Mouse (Mus musculus): ENCODE data around the gene Tmem114.

The Tmem114 gene

DNA sequence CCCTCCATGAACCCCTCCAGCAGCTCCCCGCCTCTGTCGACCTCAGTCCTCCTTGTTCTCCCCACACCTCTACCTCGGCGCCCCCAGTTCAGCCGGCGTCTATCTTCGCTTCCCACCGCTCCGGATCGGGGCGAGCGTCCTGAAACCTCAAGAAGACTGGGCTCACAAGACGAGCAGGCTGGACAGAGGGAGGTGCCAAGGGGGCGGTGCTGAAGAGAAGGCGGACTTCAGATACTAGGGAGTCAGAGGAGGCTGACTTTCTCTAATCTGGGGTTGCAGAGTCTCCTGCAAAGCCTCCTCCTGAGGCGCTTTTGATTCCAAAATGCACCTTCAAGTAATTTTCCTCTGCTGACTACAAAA, at the start of gene Tmem114:
Tmem114 (minus strand) TSS at position 166 of the 360 bp plus-strand sequence.
- DNase-seq (ENCODE audit: low read depth, low spot score): no peak

DNA sequence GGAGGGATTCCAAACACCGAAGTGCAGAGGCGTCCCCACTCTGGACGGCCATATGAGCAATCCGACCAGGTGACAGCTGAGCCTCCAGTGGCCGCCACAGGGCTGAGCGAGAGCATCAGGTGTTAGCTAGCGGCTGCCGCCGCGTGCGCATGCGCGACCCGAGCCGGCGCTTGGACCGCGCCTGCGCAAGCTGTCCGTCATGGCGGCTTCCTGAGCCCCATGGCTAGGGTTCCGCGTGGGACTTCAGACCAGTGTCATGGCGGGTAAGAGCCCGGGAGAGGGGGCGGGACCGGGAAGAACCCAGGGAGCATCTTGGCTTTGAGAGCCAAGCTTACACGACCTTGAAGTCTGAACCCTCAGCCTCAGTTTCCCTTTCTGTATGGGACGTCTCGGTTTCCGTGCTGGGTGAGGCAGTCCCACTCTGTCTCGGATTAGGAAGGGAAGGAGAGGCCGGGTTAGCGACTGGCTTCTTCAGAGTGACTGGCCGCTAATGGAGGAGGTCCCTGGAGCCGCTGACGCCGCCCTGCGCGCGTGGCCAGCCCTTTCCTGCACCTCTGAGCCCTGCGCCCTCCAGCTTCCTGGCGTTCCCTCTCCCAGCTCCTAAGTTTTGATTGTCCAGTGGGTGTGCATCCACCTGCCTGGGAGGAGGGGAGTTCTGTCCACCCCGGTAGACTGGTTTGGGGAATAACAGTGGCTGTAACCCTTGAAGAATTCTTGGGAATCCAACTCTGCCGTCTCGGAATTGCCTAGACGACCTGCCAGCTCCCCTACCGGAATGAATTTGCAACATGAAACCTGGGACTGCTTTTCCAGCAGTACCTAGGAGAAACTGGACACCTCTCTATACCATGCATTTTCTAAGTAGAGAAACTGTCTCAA, 45.9 kb upstream of the Tmem114 start, which contains the start of gene Mettl22:
Mettl22 (plus strand) TSS at position 186 of the 879 bp plus-strand sequence.
- DNase-seq (ENCODE audit: low read depth, low spot score): peak; percentile 81

DNA sequence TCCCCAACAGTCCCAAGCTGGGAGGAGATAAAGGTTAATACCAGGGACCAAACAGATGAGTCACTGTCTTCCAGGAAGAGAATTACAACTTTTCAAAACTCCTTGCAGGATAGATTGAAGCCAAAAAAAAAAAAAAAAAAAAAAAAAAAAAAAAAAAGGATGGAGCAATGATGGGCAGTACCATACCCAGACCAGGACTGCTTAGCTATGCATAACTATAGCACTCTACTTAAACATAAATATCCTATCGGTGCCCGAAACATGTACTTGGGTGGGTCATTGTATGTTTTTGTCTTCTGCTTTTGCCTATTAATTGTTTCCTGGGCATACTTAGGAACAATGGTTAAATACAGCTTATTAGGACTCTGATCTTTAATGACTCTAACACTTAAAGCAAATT, 45.2 kb upstream of the Tmem114 start:
- no peak for DNase-seq (ENCODE audit: low read depth, low spot score)

DNA sequence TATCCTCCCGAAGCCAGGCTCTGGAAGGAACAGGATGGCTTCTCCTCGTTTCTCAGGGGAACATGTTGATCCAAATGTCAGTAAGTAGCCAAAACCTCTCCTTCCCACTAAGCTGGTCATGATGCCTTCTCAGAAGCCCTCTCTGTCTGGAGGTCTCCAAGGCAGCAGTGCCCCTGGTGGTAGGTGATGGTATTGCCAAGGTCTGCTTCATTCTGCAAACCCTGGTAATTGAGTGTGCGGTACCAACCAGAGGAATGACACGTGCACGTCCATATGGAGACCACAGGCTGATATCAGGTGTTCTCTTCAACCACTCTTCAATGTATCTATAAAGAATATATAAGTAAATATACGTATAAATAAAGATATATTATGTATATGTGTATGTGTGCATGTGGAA, 34.2 kb upstream of the Tmem114 start:
- peak; percentile 12 for DNase-seq (ENCODE audit: low read depth, low spot score)

DNA sequence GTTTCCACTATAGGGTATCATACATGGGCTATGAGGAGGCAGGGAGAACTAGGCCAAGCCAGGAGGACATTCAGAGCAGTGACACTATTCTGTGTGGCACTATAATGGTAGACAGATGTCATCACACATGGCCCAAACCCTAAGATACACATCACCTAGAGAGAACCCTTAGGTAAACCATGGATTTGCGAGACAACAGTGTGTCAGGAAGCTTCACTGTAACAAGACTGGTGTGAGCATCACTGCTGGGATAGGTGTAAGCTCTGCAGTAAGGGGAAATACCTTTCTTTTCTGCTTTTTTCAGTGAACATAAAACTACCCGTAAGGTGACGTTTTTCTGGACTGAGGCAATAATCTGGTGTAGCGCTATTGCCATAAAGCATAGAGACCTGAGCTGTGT, 33.5 kb upstream of the Tmem114 start:
- DNase-seq (ENCODE audit: low read depth, low spot score): no peak

DNA sequence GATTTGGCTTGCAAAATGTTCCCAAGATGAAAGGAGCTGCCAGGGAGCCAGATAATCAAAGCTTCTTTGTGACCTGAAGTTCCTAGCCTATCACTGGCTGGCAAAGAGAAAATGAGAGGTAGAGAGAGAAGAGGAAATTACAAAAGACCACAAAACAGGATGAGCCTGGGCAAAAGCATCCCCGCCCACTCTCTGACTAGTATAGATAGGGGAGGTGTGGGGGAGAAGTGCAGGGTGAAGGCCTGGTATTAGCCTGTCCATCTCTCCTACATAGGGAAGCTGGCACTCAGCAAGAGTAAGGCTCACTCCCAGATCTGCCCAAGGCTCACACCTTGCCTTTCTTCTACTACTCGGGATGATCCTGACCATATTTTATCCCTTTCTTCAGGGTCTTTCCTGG, 30.3 kb upstream of the Tmem114 start:
- no peak for DNase-seq (ENCODE audit: low read depth, low spot score)

DNA sequence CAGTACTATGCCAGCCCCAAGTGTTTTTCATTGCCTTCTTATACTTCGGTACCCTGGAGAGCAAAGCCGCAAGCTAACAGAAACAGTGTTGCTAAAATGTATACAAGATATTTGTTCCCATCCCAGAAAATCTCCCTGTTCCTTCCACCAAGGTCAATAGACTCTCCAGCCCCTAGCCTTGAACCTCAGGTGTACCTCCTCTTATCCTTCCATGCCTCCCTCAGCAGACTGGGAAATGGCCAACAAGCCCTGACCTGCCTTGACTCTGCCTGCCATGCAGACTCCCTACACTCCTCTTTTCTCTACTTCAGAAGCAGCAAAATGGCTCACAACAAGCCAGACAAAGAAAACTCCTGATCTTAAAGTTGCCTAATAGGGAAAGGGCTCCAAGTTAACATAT, 28.4 kb upstream of the Tmem114 start:
- no peak for DNase-seq (ENCODE audit: low read depth, low spot score)

DNA sequence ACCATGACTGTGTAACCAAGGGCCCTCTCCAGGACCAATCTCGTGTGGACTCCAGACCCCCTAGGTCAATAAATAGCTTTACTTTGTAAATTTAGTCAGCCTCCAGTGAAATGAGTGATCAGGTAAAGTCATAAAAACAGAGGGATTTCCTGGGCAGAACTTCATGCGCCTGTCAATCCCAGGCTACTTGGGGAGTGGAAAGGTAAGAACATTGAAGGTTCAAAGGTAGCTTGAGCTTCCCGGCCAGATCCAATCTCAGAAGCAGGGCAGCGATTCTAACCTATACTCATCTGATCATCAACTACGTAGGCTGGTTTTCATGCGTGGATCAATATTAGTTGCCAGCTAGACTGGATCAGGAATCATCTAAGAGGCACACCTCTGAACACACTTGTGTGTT, 21.3 kb upstream of the Tmem114 start:
- no peak for DNase-seq (ENCODE audit: low read depth, low spot score)

DNA sequence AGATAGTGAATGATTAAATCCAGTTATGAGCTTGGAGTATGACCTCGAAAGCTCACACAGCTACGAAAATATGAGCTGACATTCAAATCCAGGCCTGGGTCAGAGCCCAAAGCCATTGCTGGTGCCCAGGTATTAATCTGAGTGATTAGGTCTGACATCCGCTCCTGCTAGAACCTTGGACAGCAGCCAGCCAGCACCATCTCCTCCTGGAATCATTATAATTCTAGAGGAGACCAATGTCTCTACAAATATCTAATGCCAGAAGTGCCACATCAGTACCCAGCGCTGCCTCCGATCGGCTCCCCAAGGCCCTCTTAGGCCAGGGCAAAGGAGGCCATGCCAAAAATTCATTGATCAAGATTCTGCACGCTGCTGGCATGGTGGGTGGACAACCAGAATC, 20.0 kb upstream of the Tmem114 start:
- DNase-seq (ENCODE audit: low read depth, low spot score): no peak

DNA sequence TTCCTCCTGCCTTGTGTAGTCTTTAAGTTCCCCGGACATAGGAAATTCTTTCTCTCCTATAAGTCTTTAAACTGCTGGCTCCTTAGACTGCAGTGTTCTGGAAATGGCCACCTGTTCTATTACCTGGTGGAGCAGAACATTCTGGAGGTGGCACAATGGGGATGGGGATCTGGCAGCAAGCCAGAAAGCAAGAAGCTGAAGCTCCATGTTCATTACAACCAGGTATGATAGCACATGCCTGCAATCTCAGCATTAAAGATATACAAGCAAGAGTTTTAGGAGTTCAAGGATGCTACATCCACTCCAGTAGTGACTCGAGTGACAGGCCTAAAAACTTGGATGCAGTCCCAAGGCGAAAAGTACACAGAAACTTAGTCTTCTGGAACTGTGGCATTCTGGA, 7.7 kb upstream of the Tmem114 start:
- DNase-seq (ENCODE audit: low read depth, low spot score): no peak

DNA sequence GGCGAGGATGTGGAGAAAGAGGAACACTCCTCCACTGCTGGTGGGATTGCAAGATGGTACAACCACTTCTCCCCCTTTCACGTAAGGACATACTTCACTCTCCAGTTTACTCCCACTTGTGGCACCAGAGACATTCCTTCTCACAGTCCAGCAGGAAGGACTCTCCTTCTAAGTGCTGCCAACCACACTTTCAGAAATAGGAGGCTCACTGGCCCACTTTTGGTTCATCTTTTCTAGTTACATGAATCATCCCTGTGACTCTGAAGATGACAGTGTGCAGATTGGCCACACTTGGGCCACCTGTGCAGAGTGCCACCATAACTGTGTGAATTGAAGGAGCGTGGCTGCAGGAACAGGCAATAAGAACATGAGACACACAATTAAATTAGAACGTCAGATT, 4.6 kb upstream of the Tmem114 start:
- DNase-seq (ENCODE audit: low read depth, low spot score): peak; percentile 51

DNA sequence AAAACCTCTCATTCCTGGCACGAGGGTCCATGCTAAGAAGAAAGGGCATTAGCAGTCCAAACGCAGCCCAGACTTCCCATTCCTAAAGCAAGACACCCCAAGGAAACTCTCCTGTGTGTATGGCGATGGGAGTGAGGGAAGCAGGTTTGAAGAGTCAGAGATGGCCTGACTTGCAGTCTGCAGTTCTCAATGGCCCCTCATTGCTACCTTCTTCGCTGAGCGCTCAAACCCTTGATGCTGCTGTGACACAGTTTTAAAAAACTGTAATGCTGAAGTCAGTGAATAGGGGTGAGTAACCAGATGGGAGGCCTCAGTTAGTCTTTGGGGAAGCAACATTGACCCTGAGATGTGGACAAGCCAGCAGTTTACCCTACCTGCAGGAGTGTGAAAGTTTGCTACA, 800 bp upstream of the Tmem114 start:
- DNase-seq (ENCODE audit: low read depth, low spot score): no peak

DNA sequence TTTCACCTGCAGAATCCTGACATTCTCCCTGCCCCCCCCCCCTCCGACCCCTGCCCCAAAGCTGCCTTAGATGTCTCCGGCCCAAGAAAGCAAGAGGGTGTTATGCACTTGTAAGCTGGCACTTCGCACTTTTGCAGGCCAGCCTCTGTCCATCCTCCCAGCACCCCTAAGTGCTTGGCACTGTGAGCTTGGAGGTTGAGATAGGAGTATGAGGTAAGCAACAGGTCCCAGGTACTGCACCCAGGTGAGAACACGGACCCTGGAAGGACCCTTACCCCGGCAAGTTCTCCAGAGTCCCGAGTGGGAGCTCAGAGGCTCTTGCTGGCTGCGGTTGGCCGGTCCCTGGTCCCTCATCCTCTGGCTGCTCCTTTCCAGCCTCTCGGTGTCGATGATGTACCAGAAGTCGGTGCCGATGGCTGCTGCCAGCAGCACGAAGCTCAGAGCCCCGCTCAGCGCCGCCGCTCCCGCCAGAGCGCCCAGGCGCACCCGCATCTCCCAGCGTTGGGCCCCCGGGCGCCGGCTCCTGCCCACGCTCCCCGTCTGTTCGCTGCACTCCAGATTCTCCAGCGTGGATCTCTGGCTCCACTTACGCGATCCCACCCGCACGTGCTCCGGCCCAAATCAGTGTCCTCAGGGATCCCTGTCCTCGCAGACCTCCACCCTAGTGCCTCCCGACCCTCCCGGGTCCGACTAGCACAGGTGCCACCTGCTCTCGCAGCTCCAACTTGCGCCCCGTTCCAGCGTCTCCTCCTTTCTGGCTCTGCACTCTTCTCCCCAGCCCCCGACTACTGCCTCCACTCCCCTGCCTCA, 570 bp downstream of the Tmem114 start:
- DNase-seq (ENCODE audit: low read depth, low spot score): peak; percentile 26

DNA sequence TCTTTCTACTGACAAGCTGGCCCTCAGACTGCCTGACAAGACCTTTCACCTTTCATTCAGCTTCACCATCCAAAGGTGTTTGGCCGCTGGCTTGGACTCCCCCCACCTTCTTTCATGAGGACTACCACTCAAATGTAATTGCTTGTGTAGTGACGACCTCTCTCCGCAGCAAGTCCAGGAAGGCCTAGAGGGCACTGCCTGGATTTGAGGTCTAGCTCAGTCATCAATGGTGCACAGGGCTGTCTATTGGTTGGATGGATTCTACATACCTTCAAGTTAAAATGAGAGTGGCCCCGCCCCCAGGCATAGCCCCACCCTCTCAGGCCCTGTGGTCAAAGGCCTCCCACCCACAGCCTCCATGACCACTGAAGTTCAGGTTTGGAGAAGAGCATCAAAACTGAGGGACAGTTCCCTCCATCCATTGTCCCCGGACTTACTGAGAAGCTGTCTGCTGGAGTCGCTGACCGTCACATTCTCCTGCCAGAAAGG, 1.3 kb downstream of the Tmem114 start:
- DNase-seq (ENCODE audit: low read depth, low spot score): no peak

DNA sequence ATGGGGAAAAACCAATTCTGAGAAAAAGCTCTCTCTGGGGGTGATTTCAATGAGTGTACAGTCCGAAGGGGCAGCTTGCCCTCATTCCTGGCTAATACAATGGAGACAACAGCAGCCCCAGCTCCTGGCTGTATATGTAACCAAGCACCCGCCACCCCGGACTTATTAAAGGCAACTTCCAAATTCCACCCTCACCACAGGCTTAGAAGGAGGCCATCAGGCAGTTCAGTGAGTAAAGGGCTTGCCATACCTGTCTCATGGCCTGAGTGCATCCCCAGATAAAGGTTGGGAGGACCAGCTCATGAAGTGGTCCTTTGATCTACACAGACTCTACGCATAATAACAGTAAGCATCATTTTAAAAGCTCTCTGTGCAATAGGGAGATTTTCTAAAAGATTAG, 4.1 kb downstream of the Tmem114 start:
- no peak for DNase-seq (ENCODE audit: low read depth, low spot score)

DNA sequence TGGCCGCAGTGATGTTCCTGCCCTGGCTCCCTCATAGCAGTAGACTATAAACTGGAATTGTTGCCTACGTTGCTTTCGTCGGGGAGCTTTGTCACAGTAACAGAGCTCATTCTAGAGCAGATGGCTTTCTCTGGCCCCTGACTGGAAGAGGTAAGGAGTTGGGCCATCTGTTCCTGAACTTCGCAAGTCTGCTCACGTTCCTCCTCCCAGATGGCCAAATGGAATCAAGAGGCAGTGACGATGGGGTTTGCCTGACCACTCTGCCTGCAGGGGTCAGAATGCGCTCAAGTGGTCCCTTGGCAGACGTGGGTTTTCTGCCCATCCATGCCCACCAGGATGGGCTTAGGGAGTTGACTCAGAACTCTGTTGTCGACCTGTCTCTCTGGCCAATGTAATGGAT, 4.6 kb downstream of the Tmem114 start:
- DNase-seq (ENCODE audit: low read depth, low spot score): no peak

DNA sequence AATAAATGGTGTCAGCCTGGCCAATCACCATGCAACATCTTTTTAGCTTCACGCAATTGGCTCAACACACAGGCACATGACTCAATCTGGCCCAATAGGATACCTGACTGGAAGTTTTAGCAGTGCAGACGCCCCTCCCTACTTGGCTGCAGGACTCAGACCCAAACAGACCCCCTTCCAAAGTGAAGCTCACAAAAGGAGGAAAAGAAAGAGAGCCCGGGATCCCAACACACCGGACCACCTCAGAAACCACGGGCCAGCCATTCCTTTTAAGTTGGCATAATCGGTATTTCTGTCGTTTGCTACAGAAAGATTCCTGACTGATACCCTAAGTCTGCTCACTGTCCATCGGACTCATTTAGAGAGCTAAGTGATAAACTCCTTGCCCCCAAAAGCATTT, 5.3 kb downstream of the Tmem114 start:
- DNase-seq (ENCODE audit: low read depth, low spot score): no peak

DNA sequence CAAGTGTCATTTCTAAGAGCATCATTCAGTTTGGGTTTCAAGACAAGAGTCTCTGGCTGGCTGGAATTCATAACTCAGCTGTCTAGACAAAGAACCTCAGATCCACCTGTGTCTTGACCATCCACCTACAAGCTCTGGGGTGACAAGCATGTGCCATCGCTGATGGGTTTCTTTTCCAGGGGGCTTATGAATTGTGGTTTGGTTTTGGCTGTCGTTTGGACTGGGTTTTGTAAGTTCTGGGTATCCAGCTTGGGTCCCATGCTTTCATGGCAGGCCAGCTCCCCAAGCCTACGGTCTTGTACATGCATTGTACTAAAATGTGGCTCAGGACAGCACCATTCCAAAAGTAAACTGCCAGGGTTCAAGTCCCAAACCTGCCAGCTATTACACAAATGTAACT, 6.8 kb downstream of the Tmem114 start:
- DNase-seq (ENCODE audit: low read depth, low spot score): no peak

DNA sequence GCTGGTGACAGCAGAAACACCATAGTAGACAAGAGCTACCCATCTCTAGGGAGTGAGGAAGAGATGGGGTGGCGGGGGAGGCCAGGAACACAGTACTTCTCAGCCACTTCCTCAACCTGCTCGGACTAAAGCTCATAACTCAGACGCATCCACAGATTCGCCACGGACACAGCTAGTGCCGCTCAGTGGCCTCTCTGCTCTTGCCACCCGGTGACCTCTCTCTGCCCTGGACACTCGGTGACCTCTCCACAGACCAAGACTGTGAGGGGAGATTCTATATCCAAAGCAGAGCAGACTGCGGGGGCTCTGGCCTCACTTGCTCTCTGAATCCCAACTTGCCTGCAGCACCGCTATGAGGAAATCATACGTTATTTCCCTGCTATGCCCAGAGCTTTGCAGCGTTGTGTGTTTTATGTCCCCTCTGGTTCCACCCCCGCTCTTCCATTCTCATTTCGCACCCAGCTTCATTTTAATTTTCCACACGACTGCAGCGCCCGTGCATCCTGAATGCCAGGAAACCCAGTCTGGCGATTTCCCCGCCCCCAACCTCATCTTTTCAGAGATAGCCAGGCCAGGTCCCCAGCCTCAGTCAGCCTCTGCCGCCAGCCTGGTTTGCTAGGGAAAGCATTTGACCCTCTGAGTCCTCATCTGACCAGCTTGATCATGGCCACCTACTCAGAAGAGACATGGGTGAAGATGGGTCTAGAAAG, 7.8 kb downstream of the Tmem114 start:
- no peak for DNase-seq (ENCODE audit: low read depth, low spot score)

DNA sequence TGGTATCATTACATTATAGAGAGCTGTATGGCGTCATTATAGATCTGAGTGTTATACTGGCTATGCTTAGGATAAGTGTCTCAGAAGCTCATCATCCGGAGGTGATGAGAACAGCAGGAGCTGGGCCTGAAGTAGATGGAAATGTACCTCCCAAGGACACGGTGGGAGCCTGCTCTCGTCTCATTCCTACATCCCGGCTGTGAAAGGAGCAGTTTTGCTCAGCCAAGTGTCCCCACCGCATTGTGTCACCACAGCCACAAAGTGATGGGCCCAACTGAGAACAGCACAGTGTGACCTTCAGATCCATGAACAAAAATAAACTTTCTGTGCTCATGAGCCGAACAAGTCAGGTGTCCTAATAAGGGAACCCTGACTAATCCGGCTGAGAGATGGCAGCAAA, 8.9 kb downstream of the Tmem114 start:
- DNase-seq (ENCODE audit: low read depth, low spot score): no peak

DNA sequence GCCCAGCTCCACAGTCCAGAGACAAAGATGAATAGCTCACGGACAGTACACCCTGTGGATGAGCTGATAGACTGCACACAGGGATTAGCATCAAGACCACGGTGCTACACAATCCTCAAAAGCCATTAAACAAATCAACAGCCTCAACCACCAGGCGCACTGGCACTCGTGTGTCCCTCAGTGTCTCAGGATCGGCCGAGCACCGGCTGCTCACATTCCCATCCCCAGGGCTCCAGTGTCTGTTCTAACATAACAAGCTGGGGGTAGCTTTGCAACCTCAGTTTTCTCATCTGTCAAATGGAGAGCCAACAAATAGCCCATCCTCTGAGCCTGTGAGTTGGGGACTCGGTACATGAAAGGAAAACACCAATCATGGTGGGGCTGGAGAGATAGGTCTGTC, 11.5 kb downstream of the Tmem114 start:
- DNase-seq (ENCODE audit: low read depth, low spot score): no peak

DNA sequence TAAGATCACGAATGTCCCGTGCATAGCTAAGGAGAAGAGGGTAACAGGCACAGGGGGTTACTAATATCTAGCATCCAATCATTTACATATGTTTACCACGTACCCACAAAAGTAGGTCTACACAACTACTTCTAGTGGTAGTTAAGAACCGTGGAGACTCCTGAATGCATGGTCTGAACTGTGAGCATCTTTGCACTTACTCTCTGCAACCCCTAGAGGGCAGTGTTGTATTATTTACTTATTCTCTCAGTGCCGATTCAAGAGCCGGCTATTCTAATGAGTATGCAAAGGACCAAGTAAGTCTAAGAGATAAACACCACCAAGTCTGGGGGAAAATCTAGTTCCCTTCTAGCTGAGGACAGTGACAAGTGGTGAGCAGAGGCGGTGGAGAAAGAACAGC, 12.7 kb downstream of the Tmem114 start:
- peak; percentile 59 for DNase-seq (ENCODE audit: low read depth, low spot score)
